10 mouse cellular contexts compared by ENCODE assay signal in the genomic region with DNA sequence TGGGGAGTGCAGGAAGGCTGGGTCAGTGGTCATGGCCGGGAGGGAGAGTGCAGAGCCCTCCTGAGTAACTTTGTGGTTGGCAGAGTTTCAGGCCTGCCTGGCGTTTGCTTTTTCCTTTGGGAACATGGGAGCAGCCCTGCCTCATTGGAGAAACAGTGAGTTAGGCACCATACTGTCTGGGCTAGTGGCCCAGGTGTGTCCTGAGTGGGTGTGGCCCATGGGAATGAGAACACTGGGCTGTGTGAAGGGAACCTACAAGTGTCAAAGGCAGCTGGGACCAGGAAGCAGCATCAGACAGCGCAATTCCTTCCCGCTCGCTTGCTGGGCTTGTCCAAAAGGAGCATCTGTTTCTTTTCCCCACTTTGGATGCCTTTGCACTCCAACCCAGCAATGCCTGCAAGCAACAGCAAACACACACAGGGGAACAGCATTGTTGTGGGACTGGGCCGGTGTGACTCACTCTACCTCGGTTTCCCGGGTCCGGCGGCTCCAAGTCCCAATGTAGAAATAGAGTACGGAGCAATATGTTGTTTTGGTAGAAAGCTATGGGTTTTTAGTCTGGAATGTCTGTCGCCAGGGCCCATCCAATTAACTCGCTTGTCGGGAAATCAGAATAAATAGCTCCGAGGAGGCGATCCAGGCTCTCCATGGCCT. TPM values are rescaled to one million over a fixed set of nuclear protein-coding genes. Genes with fewer than 3 reads are reported as not detected.
DNase-seq lines count a peak whose midpoint lies in the region; ATAC-seq and TF ChIP-seq lines count a peak whose summit lies in the region.
"Had no signal": no experiment of that assay in that cellular context is flagged by ENCODE, and none has a peak within 500 bp of the region (broad histone marks: within the 10 kb centered on the region; RNA-seq: fewer than 3 reads in every experiment).

No protein-coding gene starts in this region.

- H3K9me3 ChIP-seq in midbrain, embryonic 10.5 days (replicated peaks), result peaks cover 19% of the 10 kb centered on the region; the same call in 1 of the 2 replicates
- H3K9me3 ChIP-seq: limb, embryonic 12.5 days had no signal

- DNase-seq in right cerebral cortex, postnatal 25 days, result peak; percentile 51
- no peak for DNase-seq in right cerebral cortex, postnatal 36 days (ENCODE audit: low spot score in 2 of 2)
- DNase-seq in heart, adult 2 months, result peak in 1 of 2 experiments; percentile 66
- no peak for DNase-seq in midbrain, embryonic 10.5 days (ENCODE audit: low spot score)
- DNase-seq in T-cell, adult 2 months (ENCODE audit: low spot score), result no peak
- no peak for DNase-seq in cerebellum, postnatal 10 days
- DNase-seq: right cerebral cortex, adult 18-20 months had no signal

- no peak overlapping the region for H3K9ac ChIP-seq in heart, adult 2 months (ENCODE audit: low read depth, low read length)
- H3K9ac ChIP-seq: limb, embryonic 12.5 days had no signal

- no peak overlapping the region for H3K4me3 ChIP-seq in heart, adult 2 months
- H3K4me3 ChIP-seq in midbrain, embryonic 10.5 days, result peak overlapping the region; percentile 16; the same call in 1 of the 2 replicates
- H3K4me3 ChIP-seq: limb, embryonic 12.5 days had no signal

- H3K79me2 ChIP-seq in heart, adult 2 months (replicated peaks; ENCODE audit: control insufficient read depth, insufficient read depth, low read length), result no peaks in the 10 kb centered on the region

- peaks cover 13% of the 10 kb centered on the region for H3K4me1 ChIP-seq in heart, adult 2 months (ENCODE audit: control insufficient read depth, insufficient read depth, low read length)
- peaks cover 78% of the 10 kb centered on the region for H3K4me1 ChIP-seq in midbrain, embryonic 10.5 days

- 0 out of 2 replicates have a peak, but pooled peaks have one; percentile 48 for TF ChIP-seq EP300 in heart, adult 2 months (IDR thresholded peaks at IDR 0.05; ENCODE audit: insufficient read depth, low read depth, low read length)

- ATAC-seq in megakaryocyte-erythroid progenitor cell, adult 5-6 weeks (replicated peaks; ENCODE audit: low FRiP score, low TSS enrichment, poor library complexity, severe bottlenecking), result no peak
- ATAC-seq: Patski had no signal

- H3K36me3 ChIP-seq in heart, adult 2 months (ENCODE audit: control insufficient read depth, insufficient read depth, low read length), result no peaks in the 10 kb centered on the region
- H3K36me3 ChIP-seq in midbrain, embryonic 10.5 days, result no peaks in the 10 kb centered on the region
- H3K36me3 ChIP-seq: limb, embryonic 12.5 days had no signal

- H3K27ac ChIP-seq in heart, adult 2 months, result peak overlapping the region; percentile 54
- peak overlapping the region; percentile 90 for H3K27ac ChIP-seq in midbrain, embryonic 10.5 days (replicated peaks)
- H3K27ac ChIP-seq: limb, embryonic 12.5 days had no signal

- intact Hi-C loops in heart, adult 2 months (cut with DNase I), result loop anchor here (5.0 kb wide), 4 partner anchors 33 to 572 kb away; a partner anchor contains a TSS

- 68% methylated on average over 16 of the region's 16 CpGs for WGBS in heart, adult 2 months
- WGBS in midbrain, embryonic 10.5 days, result 88% methylated on average over 16 of the region's 16 CpGs

- TF ChIP-seq CTCF in heart, adult 2 months (IDR thresholded peaks at IDR 0.05), result no peak

- no peaks in the 10 kb centered on the region for H3K27me3 ChIP-seq in heart, adult 2 months (ENCODE audit: control insufficient read depth, insufficient read depth, low read length)
- H3K27me3 ChIP-seq in midbrain, embryonic 10.5 days (ENCODE audit: low read depth, poor library complexity, severe bottlenecking), result peaks cover 9% of the 10 kb centered on the region
- H3K27me3 ChIP-seq: limb, embryonic 12.5 days; Patski had no signal

- TF ChIP-seq POLR2A in heart, adult 2 months (IDR thresholded peaks at IDR 0.05; ENCODE audit: insufficient read depth, low read depth, low read length), result no peak

RNA-seq across cellular contexts. Expression of a gene that starts 32.3 kb away (rescaled TPM):
- 10 to 100 TPM; 12.3 to 12.5 TPM for total RNA-seq in heart, adult 2 months (2021)
- 6.7 and 10.9 TPM in 2 replicates for polyA plus RNA-seq in heart, adult 2 months (2012; rRNA removed)
- 0.32 and 0.57 TPM in 2 replicates for polyA plus RNA-seq in midbrain, embryonic 10.5 days (2016; fragmentation: Nextera tagmentation; extraction: Ambion mirVana)
- not detected in 2 replicates for total RNA-seq in megakaryocyte-erythroid progenitor cell, adult 5-6 weeks (2014; fragmentation: Nextera tagmentation)
- total RNA-seq in megakaryocyte-erythroid progenitor cell, adult 5-6 weeks (2017), result not detected in 2 replicates

Comparison
In these comparisons a context has a peak if more than half of its experiments do, and no peak if none do; other contexts are left out.
1. RNA of a gene that starts 32.3 kb away (total RNA-seq): 12.3 to 12.5 TPM in heart, adult 2 months; not detected in megakaryocyte-erythroid progenitor cell, adult 5-6 weeks; every median in the first group is over 10 times any median in the second.